Comparison of ENCODE assay signal across 9 mouse cellular contexts in the genomic region with DNA sequence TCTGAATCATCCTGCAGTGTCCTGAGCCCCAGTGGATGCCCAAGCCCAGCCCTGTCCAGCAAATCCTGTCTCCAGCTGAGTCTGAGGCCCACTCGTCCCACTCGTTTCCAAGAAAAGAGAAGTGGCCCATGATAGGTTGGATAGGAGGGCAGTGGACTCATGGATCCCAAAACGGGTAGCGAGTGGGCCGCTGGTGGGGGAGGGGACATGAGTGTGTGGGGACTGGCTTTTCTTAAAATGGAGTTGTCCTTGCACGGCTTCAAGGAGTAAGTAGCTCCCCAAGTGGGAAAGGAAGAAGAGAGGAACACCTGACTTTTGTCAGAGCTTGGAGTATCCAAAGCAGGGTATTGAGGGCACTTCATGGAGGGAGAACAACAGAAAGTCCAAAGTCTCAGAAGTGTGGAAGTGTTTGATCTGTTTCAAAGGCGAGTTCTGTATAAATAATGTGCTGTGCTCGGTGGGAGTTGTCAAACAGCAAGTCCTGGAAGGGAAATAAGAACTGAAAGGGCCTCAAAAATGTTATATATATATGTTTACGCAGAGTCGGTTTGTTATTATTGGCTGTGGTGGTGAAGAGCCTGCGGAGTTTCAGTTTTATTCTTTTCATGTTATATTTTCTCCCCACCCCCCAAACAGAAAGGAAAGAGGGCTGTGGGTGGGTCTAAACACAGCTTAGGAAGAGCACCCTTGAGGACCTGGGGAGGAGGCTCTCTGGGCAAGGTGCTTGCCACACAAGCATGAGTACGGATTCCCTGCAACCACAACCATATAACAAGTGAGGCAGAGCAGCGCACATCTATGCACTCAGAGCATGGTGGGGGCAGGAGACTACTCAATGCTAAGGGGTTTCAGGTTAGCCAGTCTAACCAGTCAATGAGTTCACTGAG.
DNase-seq lines count a peak whose midpoint lies in the region; ATAC-seq and TF ChIP-seq lines count a peak whose summit lies in the region.
"Had no signal": no experiment of that assay in that cellular context is flagged by ENCODE, and none has a peak within 500 bp of the region (broad histone marks: within the 10 kb centered on the region; RNA-seq: fewer than 3 reads in every experiment).

No protein-coding gene starts in this region.

- no peak for ATAC-seq in forebrain, embryonic 16.5 days
- peak; percentile 13; the same call in 1 of the 2 replicates for ATAC-seq in midbrain, embryonic 16.5 days

- peak overlapping the region; percentile 70 for H3K27ac ChIP-seq in forebrain, embryonic 16.5 days (ENCODE audit: low read length)
- peak overlapping the region; percentile 70 for H3K27ac ChIP-seq in midbrain, embryonic 16.5 days (ENCODE audit: low read length)

- no peak for TF ChIP-seq POLR2A in lung, adult 2 months (IDR thresholded peaks at IDR 0.05; ENCODE audit: borderline replicate concordance, extremely low read depth, low read depth, low read length)

- no peaks in the 10 kb centered on the region for H3K27me3 ChIP-seq in forebrain, embryonic 16.5 days (replicated peaks; ENCODE audit: control insufficient read depth, insufficient read depth, low read length)
- H3K27me3 ChIP-seq in midbrain, embryonic 16.5 days (ENCODE audit: control insufficient read depth, insufficient read depth, low read depth, low read length) = no peaks in the 10 kb centered on the region

- no peak overlapping the region for H3K4me3 ChIP-seq in lung, adult 2 months (replicated peaks; ENCODE audit: extremely low read depth, low read depth, low read length)
- no peak overlapping the region for H3K4me3 ChIP-seq in forebrain, embryonic 16.5 days (replicated peaks; ENCODE audit: low read length)
- H3K4me3 ChIP-seq in midbrain, embryonic 16.5 days (ENCODE audit: low read depth, low read length) = no peak overlapping the region

- H3K4me2 ChIP-seq in forebrain, embryonic 16.5 days (ENCODE audit: low read length) = no peak overlapping the region
- H3K4me2 ChIP-seq in midbrain, embryonic 16.5 days (ENCODE audit: low read length) = no peak overlapping the region

- no peak for TF ChIP-seq CTCF in lung, adult 2 months (IDR thresholded peaks at IDR 0.05; ENCODE audit: insufficient read depth, low read length)

- H3K9me3 ChIP-seq in forebrain, embryonic 16.5 days (ENCODE audit: control insufficient read depth, low read length) = no peaks in the 10 kb centered on the region
- H3K9me3 ChIP-seq in midbrain, embryonic 16.5 days (replicated peaks; ENCODE audit: control insufficient read depth, low read length, poor library complexity, severe bottlenecking) = no peaks in the 10 kb centered on the region

- no peak overlapping the region for H3K9ac ChIP-seq in forebrain, embryonic 16.5 days (replicated peaks; ENCODE audit: low read depth, low read length)
- H3K9ac ChIP-seq in midbrain, embryonic 16.5 days (ENCODE audit: low read depth, low read length) = no peak overlapping the region

- H3K4me1 ChIP-seq in lung, adult 2 months (ENCODE audit: control insufficient read depth, insufficient read depth, low read length) = peaks cover 22% of the 10 kb centered on the region
- peaks cover 36% of the 10 kb centered on the region for H3K4me1 ChIP-seq in forebrain, embryonic 16.5 days (replicated peaks; ENCODE audit: control insufficient read depth, insufficient read depth, low read length)
- H3K4me1 ChIP-seq in midbrain, embryonic 16.5 days (ENCODE audit: control insufficient read depth, insufficient read depth, low read length) = peaks cover 6% of the 10 kb centered on the region

- DNase-seq in heart, adult 11 months = peak; percentile 57
- no peak for DNase-seq in heart, adult 18-20 months
- peak; percentile 48 for DNase-seq in lung, adult 2 months
- no peak for DNase-seq in lung, postnatal 10 days
- DNase-seq in adipocyte (ENCODE audit: low spot score) = no peak
- no peak for DNase-seq in spleen, postnatal 14 days (ENCODE audit: low spot score in 2 of 2)
- DNase-seq: gastrocnemius, postnatal 25 days had no signal

- 28% methylated on average over 13 of the region's 13 CpGs for WGBS in lung, adult 2 months
- WGBS in forebrain, embryonic 16.5 days = 63% methylated on average over 13 of the region's 13 CpGs
- 76% methylated on average over 13 of the region's 13 CpGs for WGBS in midbrain, embryonic 16.5 days

- no peaks in the 10 kb centered on the region for H3K36me3 ChIP-seq in forebrain, embryonic 16.5 days (ENCODE audit: control insufficient read depth, insufficient read depth)
- H3K36me3 ChIP-seq in midbrain, embryonic 16.5 days (ENCODE audit: control insufficient read depth, insufficient read depth, low read length) = no peaks in the 10 kb centered on the region

Comparison
In these comparisons a context has a peak if more than half of its experiments do, and no peak if none do; other contexts are left out.
1. DNase-seq: peak in heart, adult 11 months (single experiment) and lung, adult 2 months (single experiment); none in heart, adult 18-20 months (0 of 2), lung, postnatal 10 days (single experiment), adipocyte (single experiment) and spleen, postnatal 14 days (0 of 2).